Comparison of ENCODE assay signal across 16 mouse cellular contexts in genomic region chr19:32616646-32617045, GRCm38 (mm10).
"Had no signal": no experiment of that assay in that cellular context is flagged by ENCODE, and none has a peak within 500 bp of the region (broad histone marks: within the 10 kb centered on the region; RNA-seq: fewer than 3 reads in every experiment).

No protein-coding gene starts in this region.

- DNase-seq: heart, postnatal 10 days; heart, postnatal 14 days; heart, postnatal 36 days; heart, postnatal 4 days; kidney, adult 11 months; kidney, adult 18-20 months; kidney, adult 2 months; kidney, adult 8-10 months; kidney, adult 9 months; kidney, postnatal 10 days; kidney, postnatal 14 days; kidney, postnatal 25 days; kidney, postnatal 36 days; kidney, postnatal 4 days; layer of hippocampus, adult 9-11 months; layer of hippocampus, postnatal 36 days had no signal
